Mouse (Mus musculus) bone marrow macrophage, adult 2 months (primary cell): Measurements from ENCODE around the gene Megf11.

Experiments
- CTCF ChIP-seq: IDR thresholded peaks from 2 replicates; pipeline ENCODE4 v1.5.1; 2012; ENCODE audit warnings: low read depth, mild to moderate bottlenecking, low read length, moderate library complexity
- POLR2A ChIP-seq: IDR thresholded peaks from 2 replicates; pipeline ENCODE4 v1.6.1; 2012; ENCODE audit warnings: mild to moderate bottlenecking, low read depth, low read length, borderline replicate concordance

DNA sequence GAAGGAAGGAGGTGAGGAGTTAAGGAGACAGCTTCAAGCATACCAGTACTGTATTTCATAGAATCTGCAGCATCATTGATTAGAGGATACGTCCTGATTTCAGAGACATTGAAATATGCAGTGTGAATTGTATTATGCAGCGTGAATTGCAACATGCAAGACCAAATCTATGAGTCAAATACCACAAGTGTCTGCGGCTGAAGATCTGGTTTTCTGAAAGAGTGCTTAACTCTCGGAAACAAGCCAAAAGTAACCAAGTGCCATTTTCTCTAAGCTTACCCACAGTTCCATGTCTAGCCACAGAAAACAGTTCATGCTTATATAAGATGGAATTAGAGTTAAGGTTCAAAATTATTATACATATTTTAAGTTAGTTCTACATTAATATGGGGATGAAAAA, 362.3 kb downstream of the Megf11 start:
- TF ChIP-seq CTCF (no peak), POLR2A (no peak)
